Mouse (Mus musculus) forebrain, embryonic 14.5 days (tissue): ENCODE results near the gene Pik3r1. TPM values are rescaled to one million over a fixed set of nuclear protein-coding genes. Genes with fewer than 3 reads are reported as not detected.

Source experiments
- ATAC-seq: fragments of 200-750 bp; cut with Nextera tagmentation; 2 replicates; pipeline ENCODE4 v1.8.0; 2017; ENCODE audit warnings: mild to moderate bottlenecking, moderate library complexity
- DNase-seq: peaks from one replicate; pipeline ENCODE4 v3.0.0-alpha.2; 2015; ENCODE audit warnings: low spot score
- H3K27ac ChIP-seq: fragments of 300-500 bp; sonication (generic); 2 replicates; pipeline ENCODE4 v1.5.1; 2014; ENCODE audit warnings: low read depth, mild to moderate bottlenecking, control low read depth, low read length, moderate library complexity
- H3K27me3 ChIP-seq: fragments of 300-500 bp; sonication (generic); replicated peaks from 2 replicates; pipeline ENCODE4 v1.6.1; 2014; ENCODE audit warnings: low read length, control low read depth, mixed read lengths; ENCODE audit not compliant: control insufficient read depth, insufficient read depth
- H3K36me3 ChIP-seq: fragments of 300-500 bp; sonication (generic); 2 replicates; pipeline ENCODE4 v1.6.1; 2014; ENCODE audit warnings: low read length, control low read depth; ENCODE audit not compliant: control insufficient read depth, insufficient read depth
- H3K4me1 ChIP-seq: fragments of 300-500 bp; sonication (generic); 2 replicates; pipeline ENCODE4 v1.6.1; 2014; ENCODE audit warnings: antibody characterized with exemption, low read length, control low read depth; ENCODE audit not compliant: control insufficient read depth, insufficient read depth
- H3K4me2 ChIP-seq: fragments of 300-500 bp; sonication (generic); 2 replicates; pipeline ENCODE4 v1.6.1; 2014; ENCODE audit warnings: mild to moderate bottlenecking, control low read depth, low read length
- H3K4me3 ChIP-seq: fragments of 300-500 bp; sonication (generic); 2 replicates; pipeline ENCODE4 v1.5.1; 2014; ENCODE audit warnings: low read depth, low read length, control low read depth
- H3K9ac ChIP-seq: fragments of 300-500 bp; sonication (generic); 2 replicates; pipeline ENCODE4 v1.6.1; 2014; ENCODE audit warnings: mild to moderate bottlenecking, low read length, control low read depth, moderate library complexity
- H3K9me3 ChIP-seq: fragments of 300-500 bp; sonication (generic); replicated peaks from 2 replicates; pipeline ENCODE4 v1.6.1; 2016; ENCODE audit warnings: low read length, control low read depth, mixed read lengths; ENCODE audit not compliant: control insufficient read depth
- WGBS: fragments of 180-500 bp; shearing (Covaris S2); extraction: QIAGEN DNeasy Blood & Tissue Kit; methylation state at CpG from one replicate; pipeline ENCODE4 v1.1.7; 2014; 5-methylcytosine and 5-hydroxymethylcytosine counted together
- polyA plus RNA-seq: library from polyadenylated mRNA; unstranded; fragments of >200 nt; fragmentation: Nextera tagmentation; extraction: Ambion mirVana; gene quantifications from 2 replicates; pipeline ENCODE4 v1.2.1, GENCODE M21; 2014

Gene Pik3r1
- polyA plus RNA-seq, 1 experiment from 2014 or later = 26.8 TPM

DNA sequence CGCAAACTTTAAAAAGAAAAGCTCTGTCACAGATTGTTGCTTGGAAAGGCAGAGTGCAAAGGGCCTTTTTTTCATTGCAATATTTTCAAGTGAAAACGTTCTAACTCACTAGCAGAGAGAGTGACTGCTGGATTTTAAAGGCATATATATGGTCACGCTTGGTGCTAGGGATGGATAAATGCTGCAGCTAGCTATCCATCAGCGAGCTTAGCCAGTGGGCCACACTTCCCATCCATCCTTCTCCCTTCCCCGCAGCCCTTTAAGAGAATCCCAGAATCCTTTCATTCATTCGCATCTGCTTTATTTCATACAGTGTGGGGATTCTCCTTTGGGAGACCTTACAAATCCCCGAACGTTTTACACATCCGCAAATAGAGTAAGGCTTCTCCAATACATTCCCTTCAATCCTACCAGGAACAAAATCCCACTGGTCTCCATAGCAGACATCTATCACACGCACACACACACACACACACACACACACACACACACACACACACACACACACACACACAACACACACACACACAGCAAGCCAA is 32.9 kb upstream of the Pik3r1 start:
- WGBS = 27% methylated on average over 10 of the region's 10 CpGs
- peak; percentile 67; the same call in 1 of the 2 replicates for ATAC-seq

DNA sequence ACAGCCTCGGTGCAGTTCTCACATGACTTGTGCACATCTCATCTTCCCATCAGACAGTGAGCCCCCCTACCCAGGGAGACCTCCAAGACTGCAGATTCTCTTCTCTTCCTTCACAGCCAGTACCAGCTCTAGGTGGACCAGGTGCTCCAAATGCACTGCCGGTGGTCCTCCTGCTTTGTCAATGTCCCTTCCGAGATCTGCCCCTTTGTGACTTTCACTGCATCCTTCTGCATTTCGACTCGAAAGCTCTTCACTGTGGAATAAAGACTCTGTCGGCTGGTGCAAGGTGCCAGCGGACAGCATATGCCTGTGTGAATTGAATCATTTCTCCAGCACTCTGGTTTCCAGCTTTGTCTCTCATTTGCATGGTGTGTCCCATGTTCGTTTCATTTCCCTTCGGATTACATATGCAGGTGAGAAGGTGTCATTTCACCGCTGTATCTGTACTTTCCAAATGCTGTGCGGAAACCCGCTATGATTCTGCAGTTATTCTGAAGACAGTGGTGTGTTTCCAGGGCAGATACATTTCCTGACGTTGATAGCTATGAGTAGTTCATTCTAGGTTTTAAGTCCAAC is 32.1 kb upstream of the Pik3r1 start:
- H3K4me2 ChIP-seq = no peak overlapping the region

More for the DNA sequence above, 32.9 kb upstream of the Pik3r1 start:
- peak overlapping the region; percentile 69 for H3K4me2 ChIP-seq
- DNase-seq = no peak
- H3K27me3 ChIP-seq = no peaks in the 10 kb centered on the region; the same call in 1 of the 2 replicates
- peaks cover 4% of the 10 kb centered on the region for H3K4me1 ChIP-seq
- H3K9ac ChIP-seq = peak overlapping the region; percentile 70
- H3K27ac ChIP-seq = peak overlapping the region; percentile 71; the same call in 1 of the 2 replicates
- peak overlapping the region; percentile 40 for H3K4me3 ChIP-seq
- no peaks in the 10 kb centered on the region for H3K36me3 ChIP-seq
- no peaks in the 10 kb centered on the region for H3K9me3 ChIP-seq

DNA sequence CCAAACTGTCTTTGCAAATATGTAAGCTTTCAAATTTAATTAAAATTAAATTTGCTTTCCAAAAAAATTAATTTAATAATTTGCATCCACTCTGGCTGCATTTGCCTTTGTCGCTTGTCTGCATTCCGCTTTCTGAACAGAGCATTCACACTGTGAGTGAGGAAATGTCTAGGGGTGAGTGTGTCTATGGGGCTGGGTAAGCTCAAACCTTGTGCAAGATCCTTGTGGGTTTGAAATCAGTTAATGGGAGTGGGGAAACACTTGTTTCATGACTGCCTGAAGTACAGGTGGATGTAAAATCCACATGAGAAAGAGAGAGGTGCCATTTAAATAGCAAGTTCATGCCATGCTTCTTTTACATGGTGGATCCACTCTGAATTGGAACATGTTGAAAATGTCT is 31.3 kb upstream of the Pik3r1 start:
- peaks cover 4% of the 10 kb centered on the region for H3K4me1 ChIP-seq
- 96% methylated on average over 2 of the region's 2 CpGs for WGBS
- H3K27me3 ChIP-seq = no peaks in the 10 kb centered on the region; the same call in 1 of the 2 replicates
- H3K9ac ChIP-seq = no peak overlapping the region
- H3K4me3 ChIP-seq = no peak overlapping the region
- no peaks in the 10 kb centered on the region for H3K9me3 ChIP-seq
- DNase-seq (no peak), ATAC-seq (no peak)
- no peak overlapping the region for H3K27ac ChIP-seq
- H3K36me3 ChIP-seq = no peaks in the 10 kb centered on the region
- H3K4me2 ChIP-seq = no peak overlapping the region

More for the DNA sequence above, 32.1 kb upstream of the Pik3r1 start:
- Histone ChIP-seq H3K27ac (no peak overlapping the region), H3K27me3 (no peaks in the 10 kb centered on the region; the same call in 1 of the 2 replicates), H3K9me3 (no peaks in the 10 kb centered on the region), H3K36me3 (no peaks in the 10 kb centered on the region), H3K9ac (no peak overlapping the region), H3K4me1 (peaks cover 4% of the 10 kb centered on the region), H3K4me3 (no peak overlapping the region)
- no peak for ATAC-seq
- 79% methylated on average over 13 of the region's 13 CpGs for WGBS
- no peak for DNase-seq

DNA sequence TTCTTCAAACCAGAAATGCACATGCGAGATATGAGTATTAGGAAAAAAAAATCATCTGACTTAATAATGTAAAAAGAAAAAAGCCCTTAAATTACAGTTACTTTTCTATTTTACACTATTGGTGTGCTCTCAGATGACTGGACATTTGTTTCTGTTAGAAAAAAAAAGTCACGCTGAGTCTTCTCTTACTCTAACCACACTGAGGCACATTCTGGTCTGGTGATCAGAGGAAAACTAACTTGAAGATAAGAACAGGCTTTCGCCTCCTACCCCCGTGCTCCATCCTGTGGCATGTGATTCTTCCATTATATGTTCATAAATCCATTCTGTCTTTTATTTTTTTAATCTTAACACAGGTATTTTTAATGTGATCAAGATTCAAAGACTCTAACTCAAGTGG is 30.5 kb upstream of the Pik3r1 start:
- Histone ChIP-seq H3K36me3 (no peaks in the 10 kb centered on the region), H3K4me3 (no peak overlapping the region), H3K9me3 (no peaks in the 10 kb centered on the region), H3K9ac (no peak overlapping the region), H3K27me3 (no peaks in the 10 kb centered on the region; the same call in 1 of the 2 replicates), H3K4me1 (peaks cover 4% of the 10 kb centered on the region), H3K27ac (no peak overlapping the region), H3K4me2 (no peak overlapping the region)
- DNase-seq (no peak), ATAC-seq (no peak)
- WGBS = 93% methylated on average over 4 of the region's 4 CpGs

DNA sequence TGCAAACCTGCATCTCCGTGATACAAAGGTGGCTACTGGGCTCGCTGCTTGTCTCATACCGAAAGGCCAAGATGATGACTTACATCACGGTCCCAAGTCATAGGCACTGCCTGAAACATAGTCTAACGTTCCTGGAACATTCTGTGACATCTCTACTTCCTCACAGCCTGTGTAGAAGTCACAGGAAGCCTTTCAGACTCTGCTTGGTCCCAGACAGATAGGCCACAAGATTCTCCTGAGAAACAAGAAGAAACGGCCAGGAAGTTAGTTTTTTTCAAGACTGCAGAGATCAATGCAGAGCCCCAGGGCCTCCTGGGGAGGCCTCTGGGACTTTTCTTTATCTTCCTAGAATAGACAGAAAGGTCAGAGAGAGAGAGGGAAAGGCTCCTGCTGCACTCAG is 29.0 kb upstream of the Pik3r1 start:
- Histone ChIP-seq H3K4me1 (peaks cover 4% of the 10 kb centered on the region), H3K36me3 (no peaks in the 10 kb centered on the region), H3K27ac (no peak overlapping the region), H3K27me3 (no peaks in the 10 kb centered on the region; the same call in 1 of the 2 replicates), H3K9ac (no peak overlapping the region), H3K9me3 (no peaks in the 10 kb centered on the region), H3K4me3 (no peak overlapping the region), H3K4me2 (no peak overlapping the region)
- WGBS = 53% methylated on average over 6 of the region's 6 CpGs
- DNase-seq (no peak), ATAC-seq (no peak)

DNA sequence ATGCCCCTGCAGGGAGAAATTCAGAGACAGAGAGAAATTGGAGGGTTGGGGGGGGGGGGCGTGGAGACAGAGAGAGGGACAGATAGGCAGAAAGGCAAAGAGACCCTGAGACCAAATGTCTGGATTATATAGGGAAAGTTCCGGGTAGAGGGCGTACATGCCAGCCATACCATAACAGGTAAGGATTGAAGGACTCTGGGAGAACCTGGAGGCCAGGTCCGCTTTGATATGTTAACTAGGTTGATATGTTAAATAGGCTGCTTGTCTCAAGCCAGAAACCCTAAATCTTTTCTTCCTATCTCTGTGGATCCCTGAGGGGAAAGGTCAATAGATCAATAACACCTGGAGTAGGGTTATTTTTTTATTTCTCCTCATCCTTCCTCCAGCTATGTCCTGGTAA is 17.7 kb upstream of the Pik3r1 start:
- DNase-seq (no peak), ATAC-seq (no peak)
- WGBS = 81% methylated on average over 4 of the region's 4 CpGs
- Histone ChIP-seq H3K4me3 (no peak overlapping the region), H3K9me3 (no peaks in the 10 kb centered on the region), H3K4me1 (no peaks in the 10 kb centered on the region), H3K27ac (no peak overlapping the region), H3K4me2 (no peak overlapping the region), H3K9ac (no peak overlapping the region), H3K27me3 (no peaks in the 10 kb centered on the region), H3K36me3 (no peaks in the 10 kb centered on the region)

DNA sequence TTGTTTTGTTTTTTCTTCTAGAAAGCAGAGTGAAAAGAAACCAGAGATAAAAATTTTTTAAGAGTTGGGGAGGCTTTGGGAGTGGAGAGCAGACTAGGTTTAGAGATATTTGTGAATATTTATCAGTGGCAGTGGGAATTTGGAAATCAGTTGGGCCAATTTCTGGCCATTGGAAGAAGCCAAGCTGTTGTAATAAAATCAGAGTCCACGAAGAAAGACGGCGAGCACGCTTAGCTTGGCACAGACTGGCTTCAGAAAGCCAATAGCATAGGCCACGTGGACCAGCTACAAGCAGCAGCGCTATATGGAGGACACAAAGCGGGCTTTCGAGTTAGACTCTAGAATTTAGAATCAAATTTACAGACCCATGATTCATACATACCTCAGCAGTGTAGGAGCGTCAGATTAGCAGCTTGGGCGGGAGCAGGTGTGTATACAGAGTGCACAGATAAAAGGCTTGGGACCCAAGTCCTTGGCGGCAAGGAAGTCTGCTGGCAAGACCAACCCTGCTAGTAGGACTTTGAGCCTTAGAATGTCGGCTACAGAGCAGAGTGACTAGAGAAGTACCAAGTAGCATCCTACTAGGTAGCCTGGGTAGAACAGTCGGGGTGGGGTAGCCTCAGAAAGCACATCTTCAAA is 16.8 kb upstream of the Pik3r1 start:
- Histone ChIP-seq H3K27me3 (no peaks in the 10 kb centered on the region), H3K9me3 (no peaks in the 10 kb centered on the region), H3K4me3 (no peak overlapping the region), H3K36me3 (no peaks in the 10 kb centered on the region), H3K4me1 (no peaks in the 10 kb centered on the region), H3K9ac (no peak overlapping the region), H3K27ac (no peak overlapping the region), H3K4me2 (no peak overlapping the region)
- ATAC-seq (no peak), DNase-seq (no peak)
- WGBS = 93% methylated on average over 13 of the region's 13 CpGs

DNA sequence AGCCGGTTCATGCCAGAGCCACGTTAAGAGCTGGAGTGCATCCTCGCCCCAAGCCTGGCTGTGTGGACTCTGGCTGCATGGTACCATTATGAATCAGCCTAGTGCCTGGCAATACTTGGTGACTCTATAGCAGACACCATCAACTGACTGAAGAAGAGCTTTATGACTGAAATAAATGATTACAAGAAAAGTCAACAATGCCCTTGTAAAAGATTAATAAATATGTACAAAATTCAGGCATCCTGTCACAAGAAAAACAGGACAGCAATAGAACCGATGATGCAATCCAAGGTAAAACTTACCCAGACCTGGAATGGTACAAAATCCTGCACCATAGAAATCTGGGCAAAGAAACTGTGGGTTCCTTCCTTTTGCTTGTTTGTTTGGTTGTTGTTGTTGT is 11.0 kb upstream of the Pik3r1 start:
- no peak overlapping the region for H3K4me2 ChIP-seq
- no peaks in the 10 kb centered on the region for H3K27me3 ChIP-seq
- H3K36me3 ChIP-seq = no peaks in the 10 kb centered on the region
- no peak overlapping the region for H3K4me3 ChIP-seq
- H3K9me3 ChIP-seq = no peaks in the 10 kb centered on the region
- H3K9ac ChIP-seq = no peak overlapping the region
- DNase-seq (no peak), ATAC-seq (no peak)
- H3K27ac ChIP-seq = no peak overlapping the region
- 0 out of 2 replicates have a peak, but pooled peaks cover 7% of the 10 kb centered on the region for H3K4me1 ChIP-seq
- WGBS = 92% methylated on average over 4 of the region's 4 CpGs

DNA sequence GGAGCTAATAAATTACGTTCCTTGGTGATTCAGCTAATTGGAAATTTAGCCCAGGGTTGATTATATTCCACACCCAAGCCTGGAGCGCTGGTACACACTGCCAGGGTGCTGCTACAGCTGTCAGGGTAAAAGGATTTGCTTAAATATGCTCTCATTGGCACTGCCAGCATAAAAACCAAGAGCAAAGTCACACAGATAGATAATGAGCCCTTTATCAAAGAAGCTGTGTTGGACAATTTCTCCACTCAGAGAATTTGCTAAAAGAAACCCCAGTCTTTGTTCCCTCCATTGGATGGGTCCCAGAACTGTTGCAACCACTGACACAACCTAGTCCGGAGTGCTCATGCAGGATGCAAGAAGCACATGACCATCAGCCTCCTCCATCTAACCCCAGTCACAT is 9.8 kb upstream of the Pik3r1 start:
- no peaks in the 10 kb centered on the region for H3K27me3 ChIP-seq
- no peak overlapping the region for H3K27ac ChIP-seq
- 0 out of 2 replicates have a peak, but pooled peaks cover 7% of the 10 kb centered on the region for H3K4me1 ChIP-seq
- H3K9me3 ChIP-seq = no peaks in the 10 kb centered on the region
- 38% methylated on average over 3 of the region's 3 CpGs for WGBS
- no peaks in the 10 kb centered on the region for H3K36me3 ChIP-seq
- ATAC-seq (peak; percentile 23; the same call in 1 of the 2 replicates), DNase-seq (peak; percentile 44)
- H3K4me2 ChIP-seq = no peak overlapping the region
- H3K9ac ChIP-seq = no peak overlapping the region
- H3K4me3 ChIP-seq = no peak overlapping the region
